Mouse (Mus musculus): ENCODE measurements around the gene Trpc4. TPM values are rescaled to one million over a fixed set of nuclear protein-coding genes. Genes with fewer than 3 reads are reported as not detected.
A peak's percentile ranks its signal among the peaks of the same experiment; 100 is the strongest.

Trpc4 gene
- total and polyA plus RNA-seq, 2 experiments from 2014 or later: 11.9 to 22.3 TPM

DNA sequence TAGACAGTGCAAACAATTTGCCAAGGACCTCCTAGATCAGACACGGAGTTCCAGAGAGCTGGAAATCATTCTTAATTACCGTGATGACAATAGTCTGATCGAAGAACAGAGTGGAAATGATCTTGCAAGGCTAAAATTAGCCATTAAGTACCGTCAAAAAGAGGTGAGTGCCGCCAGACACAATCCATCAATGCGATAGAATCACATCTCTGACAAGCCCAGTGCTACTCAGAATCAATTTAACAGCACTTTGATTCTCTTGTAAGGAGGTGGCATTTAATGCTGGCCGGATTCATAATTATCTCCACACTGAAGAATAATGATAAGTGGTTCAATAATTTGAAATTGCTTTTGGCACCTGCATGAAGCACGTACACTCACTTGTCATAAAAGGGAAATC is 66.7 kb downstream of the Trpc4 start:
- Histone ChIP-seq H3K9ac (no peak overlapping the region), H3K36me3 (ENCODE audit: insufficient read depth) (no peaks in the 10 kb centered on the region), H3K4me1 (ENCODE audit: insufficient read depth) (no peaks in the 10 kb centered on the region), H3K9me3 (ENCODE audit: low read length) (no peaks in the 10 kb centered on the region), H3K4me2 (ENCODE audit: low read depth) (no peak overlapping the region), H3K4me3 (ENCODE audit: low read depth, low read length) (no peak overlapping the region), H3K27ac (ENCODE audit: low read depth, low read length) (no peak overlapping the region), H3K27me3 (ENCODE audit: insufficient read depth, low read length) (no peaks in the 10 kb centered on the region)
- no peak for TF ChIP-seq CTCF (IDR thresholded peaks at IDR 0.05; ENCODE audit: low read depth)
- ATAC-seq (no peak), DNase-seq (no peak)
- WGBS: 64% methylated on average over 8 of the region's 8 CpGs

DNA sequence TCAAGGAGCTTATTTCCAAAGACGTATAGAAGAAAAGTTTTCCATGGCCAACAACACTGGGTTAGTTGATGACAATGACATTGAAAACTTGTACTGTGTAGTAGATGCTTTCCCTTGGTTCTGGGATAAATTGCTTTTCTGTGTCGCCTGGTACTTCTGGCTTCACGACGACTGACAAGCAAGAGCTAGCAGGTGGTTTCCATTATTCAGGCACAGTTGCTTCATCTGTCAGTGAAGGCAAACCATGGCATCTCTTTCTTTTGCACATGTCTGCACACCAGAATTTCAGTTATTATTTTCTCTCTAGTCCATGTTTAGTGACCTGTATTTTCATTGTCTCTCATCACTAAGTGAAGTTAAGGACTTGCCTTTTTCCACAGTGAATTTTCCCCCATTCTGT is 72.6 kb downstream of the Trpc4 start:
- ATAC-seq (no peak), DNase-seq (peak; percentile 16)
- 43% methylated on average over 4 of the region's 4 CpGs for WGBS
- Histone ChIP-seq H3K27ac (ENCODE audit: low read depth, low read length) (no peak overlapping the region), H3K36me3 (ENCODE audit: insufficient read depth) (no peaks in the 10 kb centered on the region), H3K4me1 (ENCODE audit: insufficient read depth) (no peaks in the 10 kb centered on the region), H3K9ac (no peak overlapping the region), H3K9me3 (ENCODE audit: low read length) (no peaks in the 10 kb centered on the region), H3K4me3 (ENCODE audit: low read depth, low read length) (no peak overlapping the region), H3K27me3 (ENCODE audit: insufficient read depth, low read length) (no peaks in the 10 kb centered on the region), H3K4me2 (ENCODE audit: low read depth) (no peak overlapping the region)
- TF ChIP-seq CTCF (IDR thresholded peaks at IDR 0.05; ENCODE audit: low read depth): no peak

DNA sequence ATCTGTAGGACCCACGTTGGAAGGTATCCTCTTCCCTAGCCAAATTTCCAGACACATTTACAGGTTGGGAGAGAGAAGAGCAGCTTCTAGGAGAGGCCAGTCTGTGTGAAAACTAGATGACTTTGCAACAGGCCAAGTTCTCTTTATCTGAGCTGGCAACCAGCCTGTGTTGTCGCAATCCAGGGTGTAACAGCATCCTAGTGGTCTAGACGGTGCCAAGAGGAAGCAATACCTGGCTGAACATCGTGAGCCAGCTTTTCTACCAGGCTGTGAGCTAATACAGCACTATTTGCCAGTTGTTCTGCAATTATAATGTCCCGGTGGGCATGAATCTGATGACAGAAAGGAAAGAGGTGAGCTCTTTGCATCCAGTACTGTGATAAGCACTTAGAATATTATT is 83.1 kb downstream of the Trpc4 start:
- no peaks in the 10 kb centered on the region for H3K27me3 ChIP-seq (ENCODE audit: insufficient read depth, low read length)
- H3K27ac ChIP-seq (ENCODE audit: low read depth, low read length): no peak overlapping the region
- H3K36me3 ChIP-seq (ENCODE audit: insufficient read depth): no peaks in the 10 kb centered on the region
- no peak overlapping the region for H3K9ac ChIP-seq
- 70% methylated on average over 5 of the region's 5 CpGs for WGBS
- no peaks in the 10 kb centered on the region for H3K9me3 ChIP-seq (ENCODE audit: low read length)
- H3K4me1 ChIP-seq (ENCODE audit: insufficient read depth): no peaks in the 10 kb centered on the region
- no peak overlapping the region for H3K4me3 ChIP-seq (ENCODE audit: low read depth, low read length)
- H3K4me2 ChIP-seq (ENCODE audit: low read depth): no peak overlapping the region
- DNase-seq (no peak), ATAC-seq (no peak)
- no peak for TF ChIP-seq CTCF (IDR thresholded peaks at IDR 0.05; ENCODE audit: low read depth)

GRCm38 (mm10) chr3:54239426-54239825 is 83.6 kb downstream of the Trpc4 start:
- no peak for TF ChIP-seq CTCF (IDR thresholded peaks at IDR 0.05; ENCODE audit: low read depth)
- 95% methylated on average over 7 of the region's 7 CpGs for WGBS
- Histone ChIP-seq H3K27ac (ENCODE audit: low read depth, low read length) (no peak overlapping the region), H3K9me3 (ENCODE audit: low read length) (no peaks in the 10 kb centered on the region), H3K9ac (no peak overlapping the region), H3K36me3 (ENCODE audit: insufficient read depth) (no peaks in the 10 kb centered on the region), H3K4me1 (ENCODE audit: insufficient read depth) (no peaks in the 10 kb centered on the region), H3K27me3 (ENCODE audit: insufficient read depth, low read length) (no peaks in the 10 kb centered on the region), H3K4me3 (ENCODE audit: low read depth, low read length) (no peak overlapping the region), H3K4me2 (ENCODE audit: low read depth) (no peak overlapping the region)
- ATAC-seq (no peak), DNase-seq (no peak)

GRCm38 (mm10) chr3:54243136-54243535 is 87.3 kb downstream of the Trpc4 start:
- H3K27ac ChIP-seq (ENCODE audit: low read depth, low read length): no peak overlapping the region
- H3K36me3 ChIP-seq (ENCODE audit: insufficient read depth): no peaks in the 10 kb centered on the region
- no peaks in the 10 kb centered on the region for H3K9me3 ChIP-seq (ENCODE audit: low read length)
- ATAC-seq (no peak), DNase-seq (no peak)
- H3K4me1 ChIP-seq (ENCODE audit: insufficient read depth): no peaks in the 10 kb centered on the region
- TF ChIP-seq CTCF (IDR thresholded peaks at IDR 0.05; ENCODE audit: low read depth): no peak
- no peak overlapping the region for H3K9ac ChIP-seq
- WGBS: 83% methylated on average over 1 of the region's 1 CpGs
- no peak overlapping the region for H3K4me2 ChIP-seq (ENCODE audit: low read depth)
- no peaks in the 10 kb centered on the region for H3K27me3 ChIP-seq (ENCODE audit: insufficient read depth, low read length)
- no peak overlapping the region for H3K4me3 ChIP-seq (ENCODE audit: low read depth, low read length)

- TF ChIP-seq CTCF (IDR thresholded peaks at IDR 0.05; ENCODE audit: low read depth): no peak
- no peak for ATAC-seq
- H3K4me3 ChIP-seq (ENCODE audit: low read depth, low read length): no peak overlapping the region
- H3K9me3 ChIP-seq (ENCODE audit: low read length): no peaks in the 10 kb centered on the region
- H3K9ac ChIP-seq: no peak overlapping the region
- H3K27me3 ChIP-seq (ENCODE audit: insufficient read depth, low read length): no peaks in the 10 kb centered on the region
- DNase-seq: no peak
- H3K4me2 ChIP-seq (ENCODE audit: low read depth): no peak overlapping the region
- 88% methylated on average over 4 of the region's 4 CpGs for WGBS
- no peaks in the 10 kb centered on the region; the same call in 1 of the 2 replicates for H3K36me3 ChIP-seq (ENCODE audit: insufficient read depth)
- no peaks in the 10 kb centered on the region for H3K4me1 ChIP-seq (ENCODE audit: insufficient read depth)
- H3K27ac ChIP-seq (ENCODE audit: low read depth, low read length): no peak overlapping the region
These were observed 89.1 kb downstream of the Trpc4 start for GRCm38 (mm10) chr3:54244729-54245465.

GRCm38 (mm10) chr3:54246416-54246815 is 90.6 kb downstream of the Trpc4 start:
- Histone ChIP-seq H3K36me3 (ENCODE audit: insufficient read depth) (no peaks in the 10 kb centered on the region; the same call in 1 of the 2 replicates), H3K4me1 (ENCODE audit: insufficient read depth) (no peaks in the 10 kb centered on the region), H3K27me3 (ENCODE audit: insufficient read depth, low read length) (no peaks in the 10 kb centered on the region), H3K27ac (ENCODE audit: low read depth, low read length) (no peak overlapping the region), H3K4me2 (ENCODE audit: low read depth) (no peak overlapping the region), H3K9ac (no peak overlapping the region), H3K4me3 (ENCODE audit: low read depth, low read length) (no peak overlapping the region), H3K9me3 (ENCODE audit: low read length) (no peaks in the 10 kb centered on the region)
- ATAC-seq (no peak), DNase-seq (no peak)
- WGBS: 69% methylated on average over 2 of the region's 2 CpGs
- TF ChIP-seq CTCF (IDR thresholded peaks at IDR 0.05; ENCODE audit: low read depth): no peak

Measured in forebrain, postnatal 0 days (tissue).